Mouse (Mus musculus): ENCODE data around the gene Camk2n1. TPM values are rescaled to one million over a fixed set of nuclear protein-coding genes. Genes with fewer than 3 reads are reported as not detected.

Camk2n1 gene
- total RNA-seq, 2 experiments from 2014 or later = 755 to 854 TPM

DNA sequence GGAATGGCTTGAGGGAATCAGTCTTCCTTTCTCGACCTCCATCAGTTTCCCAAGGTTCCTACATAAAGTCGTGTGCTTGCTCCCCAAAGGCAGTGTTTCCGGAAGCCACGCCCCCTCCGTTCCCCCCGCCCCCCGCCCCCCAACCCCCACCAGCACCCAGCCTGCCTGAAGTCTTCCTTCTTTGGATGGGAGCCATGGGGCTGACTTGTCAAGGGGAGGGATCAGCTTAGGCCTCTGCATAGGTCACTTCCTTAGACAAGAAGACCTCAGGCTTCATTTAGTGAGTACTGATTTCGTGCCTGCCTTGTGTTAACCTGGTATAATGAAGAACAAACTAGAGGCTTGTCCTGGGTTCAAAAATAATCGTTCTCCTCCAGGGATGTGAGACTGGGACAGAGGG is 6.8 kb downstream of the Camk2n1 start:
- no peak for DNase-seq (ENCODE audit: low spot score in 2 of 2)
- intact Hi-C loops (cut with DNase I) = loop anchor here (5.0 kb wide), 1 partner anchor 91 kb away; no protein-coding TSS in a partner anchor

DNA sequence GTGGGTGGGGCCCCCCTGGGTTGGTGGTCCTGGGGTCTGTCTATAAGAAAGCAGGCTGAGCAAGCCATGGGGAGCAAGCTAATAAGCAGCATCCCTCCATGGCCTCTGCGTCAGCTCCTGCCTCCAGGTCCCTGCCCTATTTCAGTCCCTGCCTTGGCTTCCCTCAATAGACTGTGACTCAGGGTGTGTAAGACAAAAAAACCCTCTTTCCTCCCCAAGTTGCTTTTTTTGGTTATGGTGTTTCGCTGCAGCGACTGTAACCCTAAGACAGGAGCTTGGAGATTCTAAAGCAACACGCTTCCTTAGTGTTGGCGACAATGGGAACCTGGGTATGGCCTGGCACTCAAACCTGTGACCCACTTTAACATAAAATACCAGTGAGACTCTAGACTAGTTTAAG is 7.4 kb downstream of the Camk2n1 start:
- DNase-seq (ENCODE audit: low spot score in 2 of 2) = no peak
- intact Hi-C loops (cut with DNase I) = loop anchor here (5.0 kb wide), 1 partner anchor 91 kb away; no protein-coding TSS in a partner anchor

DNA sequence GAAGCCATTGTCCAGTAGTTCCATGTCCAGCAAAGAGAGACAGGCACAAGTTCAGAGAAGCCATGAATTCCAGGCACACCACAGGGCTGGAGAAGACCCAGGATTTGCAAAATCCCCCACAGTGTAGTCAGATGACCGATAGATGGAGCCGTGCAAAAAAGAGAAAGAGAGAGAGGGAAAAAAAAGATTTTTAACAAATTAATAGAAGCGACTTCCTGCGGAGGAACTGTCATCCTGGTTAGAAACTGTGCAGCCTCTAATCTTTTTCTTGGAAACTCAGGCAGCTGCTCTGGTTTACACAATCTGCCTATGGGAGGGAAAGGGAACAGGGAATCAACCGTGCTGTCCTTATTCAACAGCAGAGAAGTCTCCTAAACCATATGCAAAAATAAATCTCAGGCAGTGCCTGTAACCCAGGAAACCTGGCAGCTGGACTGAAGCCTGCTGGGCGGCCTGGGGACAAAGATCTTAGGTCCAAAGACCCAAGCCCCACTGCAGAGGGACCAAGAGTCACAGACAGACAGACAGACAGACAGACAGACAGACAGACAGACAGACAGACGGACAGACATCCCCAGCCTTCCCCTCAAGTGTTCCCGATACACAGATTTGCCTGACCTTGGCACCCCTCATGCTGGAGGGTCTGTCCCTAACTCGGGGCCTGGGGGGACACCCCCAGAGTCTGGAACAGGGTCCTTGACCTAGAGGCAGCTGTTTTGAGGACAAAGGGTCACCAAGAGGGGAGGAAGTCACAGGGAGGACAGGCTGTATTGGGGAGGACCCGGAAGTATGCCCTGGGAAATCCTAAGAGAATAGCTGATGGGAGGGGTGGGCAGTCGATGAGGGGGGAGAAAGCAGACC is 9.1 kb downstream of the Camk2n1 start:
- DNase-seq (ENCODE audit: low spot score in 2 of 2) = peak; percentile 66 to 86
- intact Hi-C loops (cut with DNase I) = loop anchor here (2.0 to 5.0 kb wide), 2 partner anchors 42 to 89 kb away; no protein-coding TSS in a partner anchor

DNA sequence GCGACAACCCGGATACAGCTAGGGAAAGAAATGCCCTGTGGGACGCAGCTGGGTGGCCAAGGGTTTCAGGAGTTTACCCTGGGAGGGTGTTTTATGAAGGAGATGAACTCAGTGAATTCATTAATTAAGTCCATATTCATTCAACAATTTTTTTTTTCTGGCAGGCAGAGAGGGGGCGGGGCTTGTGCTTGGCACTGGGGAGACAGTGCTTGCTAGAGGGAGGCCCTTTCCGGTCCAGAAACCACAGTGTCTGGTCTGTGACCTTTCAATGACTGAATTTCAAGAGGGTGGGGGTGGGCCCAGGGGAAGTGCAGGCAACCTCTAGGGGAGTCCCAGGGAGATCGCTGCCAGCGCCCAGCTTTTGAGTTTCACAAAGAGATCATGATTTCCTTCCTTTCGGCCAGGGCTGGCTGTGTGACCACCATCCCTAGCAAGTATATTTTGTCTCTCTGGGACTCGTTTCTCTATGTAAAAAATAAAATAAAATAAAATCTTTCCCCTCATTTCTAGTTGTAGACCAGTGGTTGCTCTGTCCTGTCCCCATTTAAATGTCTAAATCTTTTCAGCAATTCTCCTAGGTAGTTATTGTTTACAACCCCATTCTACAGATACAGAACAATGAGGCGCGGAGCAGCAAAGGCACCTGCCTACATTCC is 9.8 kb downstream of the Camk2n1 start:
- intact Hi-C loops (cut with DNase I) = loop anchor here (2.0 to 5.0 kb wide), 2 partner anchors 41 to 88 kb away; no protein-coding TSS in a partner anchor
- peak; percentile 72 to 84 for DNase-seq (ENCODE audit: low spot score in 2 of 2)

DNA sequence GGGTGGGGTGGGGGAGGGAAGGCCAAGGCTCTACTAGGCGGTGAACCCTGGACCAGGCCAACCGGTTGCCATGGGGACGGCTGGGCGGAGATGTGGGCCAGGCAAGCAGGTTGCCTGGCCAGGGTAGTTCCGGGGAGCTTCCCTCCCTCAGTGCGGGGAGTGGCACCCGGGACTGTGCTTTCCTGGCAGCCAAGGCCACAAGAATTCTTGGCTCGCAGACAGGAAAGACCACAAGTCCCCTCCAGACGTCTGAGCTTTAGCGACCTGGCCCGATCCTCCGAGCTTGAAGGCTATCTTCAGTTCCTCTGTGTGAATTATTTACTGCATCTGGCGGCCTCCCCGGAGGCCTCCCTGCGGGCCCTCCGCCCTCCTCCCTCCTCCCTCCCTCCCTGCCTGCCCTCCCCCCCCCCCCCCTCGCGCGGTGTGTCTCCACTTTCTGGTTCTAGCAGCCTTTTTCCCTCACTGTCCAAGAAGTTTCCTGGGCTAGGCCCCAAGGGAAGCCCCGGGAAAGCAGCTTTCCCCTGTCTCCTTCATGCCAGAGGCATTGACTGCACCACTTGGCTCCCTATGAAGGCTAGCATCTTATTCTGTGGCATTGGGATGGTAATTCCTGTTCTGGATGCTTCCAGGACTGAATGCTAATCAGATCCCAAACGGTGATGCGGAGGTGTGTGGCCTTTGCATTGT is 10.7 kb downstream of the Camk2n1 start:
- peak; percentile 61 to 75 for DNase-seq (ENCODE audit: low spot score in 2 of 2)
- intact Hi-C loops (cut with DNase I) = loop anchor here (5.0 kb wide), 1 partner anchor 87 kb away; no protein-coding TSS in a partner anchor

DNA sequence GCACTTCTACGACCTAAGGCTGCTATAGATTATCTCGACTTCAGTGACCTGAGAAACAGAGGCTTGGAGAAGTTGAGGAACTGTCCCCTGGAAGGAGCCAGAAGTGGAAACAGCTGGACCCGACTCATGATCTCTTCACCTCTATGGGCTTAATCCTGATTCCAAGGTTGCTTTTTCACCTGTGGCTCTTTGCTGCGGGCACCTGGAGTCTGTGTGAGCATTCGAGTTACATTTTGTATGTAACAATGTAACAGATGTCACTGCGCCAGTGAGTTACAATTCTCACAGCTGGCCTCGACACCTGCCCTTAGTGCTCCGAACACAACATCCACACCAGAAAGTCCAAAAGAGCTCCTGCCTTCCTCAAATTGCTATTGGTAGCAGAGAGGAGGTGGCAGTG is 11.3 kb downstream of the Camk2n1 start:
- intact Hi-C loops (cut with DNase I) = no loop called here
- no peak for DNase-seq (ENCODE audit: low spot score in 2 of 2)

DNA sequence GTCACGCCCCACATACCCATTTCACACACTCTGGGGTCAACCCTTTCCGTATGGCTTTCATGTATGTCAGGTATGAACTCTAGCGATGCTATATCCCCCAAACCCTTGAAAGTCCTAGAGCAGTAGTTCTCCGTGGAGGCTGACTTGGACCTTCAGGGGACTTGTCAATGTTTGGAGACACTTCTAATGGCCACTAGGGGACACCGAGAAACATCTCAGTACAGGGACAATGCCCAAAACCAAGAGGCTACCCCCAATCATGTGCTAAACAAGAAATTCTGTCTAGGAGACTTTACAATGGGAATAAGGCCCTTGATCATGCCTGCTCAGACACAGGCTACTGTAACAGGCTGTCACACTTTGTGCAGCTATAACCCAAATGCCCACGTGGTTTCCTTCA is 12.6 kb downstream of the Camk2n1 start:
- DNase-seq (ENCODE audit: low spot score in 2 of 2) = no peak
- intact Hi-C loops (cut with DNase I) = no loop called here

DNA sequence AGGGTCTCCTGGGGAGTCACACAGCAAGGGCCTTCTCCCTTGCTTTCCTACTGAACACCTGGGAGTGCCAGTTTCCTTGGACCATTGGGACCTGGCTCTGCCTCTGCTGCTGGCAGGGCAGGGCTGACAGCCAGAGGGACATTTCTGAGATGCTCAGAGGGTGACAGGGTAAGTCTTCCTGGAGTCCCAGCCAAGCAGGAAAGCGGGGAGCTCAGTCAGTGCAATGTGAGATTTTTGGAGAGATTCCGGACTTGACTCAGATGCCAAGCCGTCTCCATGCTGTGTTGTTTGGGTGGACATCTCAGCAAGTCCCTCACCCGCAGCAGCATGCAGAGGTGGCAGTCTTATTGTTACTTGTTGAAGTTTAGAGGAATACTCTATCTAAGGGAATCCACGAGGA is 13.3 kb downstream of the Camk2n1 start:
- intact Hi-C loops (cut with DNase I) = no loop called here
- DNase-seq (ENCODE audit: low spot score in 2 of 2) = no peak

DNA sequence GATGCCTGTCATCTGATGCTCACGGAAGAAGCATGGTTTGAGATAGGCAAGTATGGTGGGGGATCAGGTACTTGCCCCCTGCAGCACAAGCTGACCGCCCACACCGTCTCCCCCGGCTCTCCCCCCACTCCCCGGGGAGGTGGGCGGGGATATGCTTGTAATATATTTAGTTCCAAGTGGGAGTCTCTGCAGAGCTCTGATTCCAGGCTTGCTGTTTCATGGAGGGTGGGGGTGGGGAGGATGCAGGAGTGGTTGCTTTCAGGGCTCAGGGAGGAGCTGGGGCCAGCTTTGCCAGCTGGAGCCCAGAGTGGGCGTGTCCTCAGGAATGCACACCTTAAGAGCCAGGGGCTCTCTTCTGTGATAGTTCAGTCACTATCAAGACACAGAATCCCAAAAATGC is 15.0 kb downstream of the Camk2n1 start:
- intact Hi-C loops (cut with DNase I) = no loop called here
- no peak for DNase-seq (ENCODE audit: low spot score in 2 of 2)

DNA sequence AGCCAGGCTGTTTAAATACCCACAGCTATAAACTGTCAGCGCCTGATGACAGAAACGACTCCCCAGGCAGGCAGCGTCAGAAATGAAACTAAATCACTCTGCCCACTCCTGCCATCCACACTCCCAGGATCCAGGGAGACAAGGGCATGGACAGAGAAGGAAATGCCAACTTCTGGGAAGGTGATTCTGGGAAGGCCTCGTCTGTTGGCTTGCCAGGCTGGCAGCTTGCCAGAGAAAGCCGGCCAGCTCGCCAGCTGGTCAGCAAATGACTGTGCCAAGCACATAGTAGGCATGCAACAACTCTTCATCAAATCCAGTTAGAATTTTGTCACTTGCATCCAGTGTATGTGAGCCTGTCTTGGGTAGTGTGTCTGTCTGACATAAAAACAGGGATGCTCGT is 17.1 kb downstream of the Camk2n1 start:
- intact Hi-C loops (cut with DNase I) = no loop called here
- DNase-seq (ENCODE audit: low spot score in 2 of 2) = no peak

DNA sequence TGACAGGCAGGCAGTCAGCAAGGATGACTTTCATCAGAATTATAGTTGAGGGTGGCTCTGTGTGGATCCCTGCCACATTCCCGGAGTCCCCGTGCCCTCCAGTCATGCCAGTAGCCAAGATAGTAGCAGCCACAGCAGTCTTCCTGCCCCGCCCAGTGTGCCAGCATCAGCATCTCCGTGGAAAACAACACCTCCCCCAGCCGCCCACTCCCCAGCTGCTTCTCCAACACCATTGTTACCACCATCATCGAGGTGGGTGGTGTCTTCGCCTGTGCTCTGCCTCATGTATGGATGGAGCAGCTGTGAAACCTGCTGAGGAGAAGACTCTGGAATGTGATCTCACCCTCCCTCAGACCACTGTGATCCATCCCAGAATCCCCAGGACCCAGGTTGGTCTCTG is 25.5 kb downstream of the Camk2n1 start:
- DNase-seq (ENCODE audit: low spot score in 2 of 2) = peak; percentile 70 to 88
- intact Hi-C loops (cut with DNase I) = no loop called here

DNA sequence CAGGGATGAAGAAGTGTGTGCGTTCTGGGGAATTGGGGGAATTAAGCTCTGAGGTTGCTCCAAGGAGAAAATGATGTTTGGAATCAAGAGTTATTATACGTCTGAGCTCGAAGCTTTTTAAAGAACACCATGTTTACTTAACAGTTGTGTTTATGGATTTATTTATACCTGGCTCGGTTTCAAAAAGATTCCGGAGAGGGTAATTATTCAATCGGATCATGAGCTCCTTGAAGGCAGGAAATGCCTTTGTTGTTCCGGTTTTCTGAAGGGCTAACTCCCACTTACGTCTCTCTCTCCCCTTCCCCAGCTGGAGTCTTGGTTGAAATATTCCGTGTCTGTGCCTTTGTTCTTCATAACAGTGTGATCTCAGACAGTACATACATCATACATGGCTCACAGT is 26.8 kb downstream of the Camk2n1 start:
- intact Hi-C loops (cut with DNase I) = no loop called here
- DNase-seq (ENCODE audit: low spot score in 2 of 2) = no peak

DNA sequence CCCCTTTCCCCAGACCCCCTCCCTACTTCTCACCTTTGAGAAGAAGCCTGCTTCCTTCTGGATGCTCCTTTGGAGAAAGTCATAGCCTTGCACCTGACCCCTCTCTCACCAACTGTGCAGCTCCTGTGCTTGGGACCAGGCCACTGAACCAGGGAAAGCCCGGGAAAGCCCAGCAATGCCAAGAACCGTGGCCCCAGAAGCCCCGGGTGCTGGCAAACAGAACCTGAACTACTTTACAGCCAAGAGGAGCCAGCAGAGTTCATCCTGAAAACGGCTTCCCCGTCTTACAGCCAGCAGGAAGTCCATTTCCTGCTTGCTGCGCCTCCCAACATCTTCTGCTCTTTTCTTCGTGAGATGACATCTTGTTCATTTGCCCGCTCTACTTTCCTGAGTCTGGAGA is 28.6 kb downstream of the Camk2n1 start:
- intact Hi-C loops (cut with DNase I) = no loop called here
- DNase-seq (ENCODE audit: low spot score in 2 of 2) = no peak

DNA sequence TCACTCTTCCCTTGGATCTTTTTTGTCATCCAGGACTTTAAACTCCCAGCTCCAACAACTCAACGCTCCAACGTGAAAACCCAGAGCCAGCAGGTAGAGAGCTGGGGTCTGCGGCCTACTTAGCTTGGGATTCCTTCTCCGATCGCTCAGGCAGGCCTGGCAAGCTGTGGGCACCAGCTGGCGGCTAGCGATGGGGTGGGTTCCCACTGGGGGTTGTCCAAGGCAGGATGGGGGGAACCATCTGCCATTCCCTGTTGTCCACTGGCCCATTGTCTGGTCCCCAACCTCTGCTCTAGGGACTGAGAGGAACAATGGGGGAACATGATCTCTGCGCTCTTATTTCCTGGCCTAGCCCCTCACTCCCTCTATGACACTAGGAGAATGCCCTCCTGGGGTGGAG is 34.1 kb downstream of the Camk2n1 start:
- intact Hi-C loops (cut with DNase I) = no loop called here
- no peak for DNase-seq (ENCODE audit: low spot score in 2 of 2)

DNA sequence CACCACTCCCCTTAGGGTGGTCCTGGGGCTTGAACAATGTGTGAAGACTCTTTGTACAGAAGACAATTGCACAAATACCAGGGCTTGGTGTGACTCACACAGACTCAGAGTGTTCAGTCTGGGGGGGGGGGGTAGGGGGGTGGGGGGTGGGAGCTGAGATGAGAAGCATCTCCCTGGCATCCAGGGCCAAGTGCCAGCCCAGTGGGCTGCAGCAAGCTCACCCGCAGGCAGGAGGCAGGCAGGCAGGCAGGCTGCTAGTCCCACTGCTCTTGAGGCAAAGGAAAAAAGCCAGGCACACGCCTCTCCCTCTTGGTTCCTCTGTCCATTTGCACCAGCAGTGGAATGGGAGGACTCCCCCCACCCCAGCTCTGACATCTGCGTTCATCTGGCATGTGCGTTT is 37.0 kb downstream of the Camk2n1 start:
- intact Hi-C loops (cut with DNase I) = no loop called here
- no peak for DNase-seq (ENCODE audit: low spot score in 2 of 2)

DNA sequence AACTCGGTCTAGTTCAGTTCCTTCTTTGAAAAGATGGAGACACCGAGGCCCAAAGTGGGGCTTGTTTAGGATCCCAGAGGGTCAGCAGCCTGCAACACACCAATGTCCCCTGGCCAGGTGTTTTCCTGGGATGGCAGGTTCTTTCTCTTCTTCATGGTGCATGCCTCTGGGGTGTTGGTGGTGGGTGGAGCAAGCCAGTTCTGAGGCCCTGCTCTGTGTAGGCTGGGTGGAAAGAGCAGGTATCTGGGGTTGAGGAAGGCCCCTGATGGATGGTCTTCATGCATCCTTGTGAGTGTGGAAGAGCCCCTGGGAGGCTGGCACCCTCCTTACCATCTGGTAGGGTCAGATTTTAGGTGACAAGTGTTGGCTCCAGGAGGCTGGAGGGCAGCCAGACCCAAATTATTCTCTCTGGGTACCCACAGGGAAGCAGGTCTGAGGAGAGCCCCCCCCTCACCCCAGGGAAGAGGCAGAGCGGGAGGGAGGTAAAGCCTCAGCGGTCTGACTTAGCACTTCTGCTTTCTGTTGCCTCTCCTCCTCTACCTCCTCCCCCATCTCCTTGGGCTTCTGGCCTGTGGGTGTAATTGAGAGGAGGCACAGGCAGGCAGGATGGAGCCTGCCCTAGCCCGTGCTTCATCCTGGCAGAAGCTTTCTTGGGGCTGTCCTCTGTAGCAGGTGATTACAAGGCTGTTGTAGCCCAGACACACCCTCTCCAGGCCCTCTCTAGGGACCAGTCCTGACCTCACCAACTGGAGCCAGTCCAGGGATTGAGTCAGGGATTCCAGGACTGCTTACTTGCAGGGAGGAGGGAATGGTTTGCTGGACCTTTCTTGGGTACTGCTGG is 39.3 kb downstream of the Camk2n1 start:
- intact Hi-C loops (cut with DNase I) = no loop called here
- DNase-seq (ENCODE audit: low spot score in 2 of 2) = peak in 1 of 2 experiments; percentile 28

DNA sequence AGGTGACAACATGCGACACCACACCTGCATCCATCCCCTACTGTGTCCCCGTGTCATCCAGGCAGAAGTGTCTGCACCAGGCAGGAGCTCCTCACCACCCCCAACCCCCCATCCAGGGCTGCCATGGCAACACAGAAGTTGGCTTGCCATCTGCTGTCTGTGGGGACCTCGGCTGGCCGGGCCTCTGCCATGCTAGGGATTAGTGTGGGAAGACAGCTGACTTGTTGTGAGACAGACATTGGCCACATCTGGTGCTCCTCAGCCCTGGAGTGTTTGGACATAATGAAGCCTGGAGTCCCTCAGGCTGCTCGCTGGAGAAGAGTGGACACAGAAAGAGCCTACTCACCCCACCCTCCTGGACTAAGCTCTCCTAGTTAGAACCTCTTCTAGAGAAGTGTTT is 40.8 kb downstream of the Camk2n1 start:
- DNase-seq (ENCODE audit: low spot score in 2 of 2) = peak; percentile 58 to 75

DNA sequence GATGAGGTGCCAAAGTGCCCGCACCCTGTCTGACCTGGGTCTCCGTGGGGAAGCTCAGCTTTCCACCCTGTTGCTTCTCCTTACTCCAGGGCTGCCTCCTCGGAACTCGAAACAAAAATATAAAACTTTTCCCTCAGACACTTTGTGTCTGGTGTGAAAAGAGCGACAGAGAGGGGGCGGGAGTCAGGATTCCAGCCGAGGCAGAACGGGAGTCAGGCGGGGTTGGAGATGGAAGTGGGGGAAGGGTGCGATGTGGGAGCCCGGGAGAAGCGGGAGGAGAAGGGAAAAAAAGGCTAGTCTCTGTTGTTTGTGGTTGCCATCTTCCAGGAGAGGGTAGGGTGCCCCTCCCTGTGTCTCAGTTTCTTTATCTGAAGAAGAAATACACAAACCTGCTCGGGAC is 41.7 kb downstream of the Camk2n1 start:
- intact Hi-C loops (cut with DNase I) = no loop called here
- DNase-seq (ENCODE audit: low spot score in 2 of 2) = peak in 1 of 2 experiments; percentile 55

More for the DNA sequence above, 40.8 kb downstream of the Camk2n1 start:
- intact Hi-C loops (cut with DNase I) = no loop called here
